Mouse (Mus musculus) ovary, adult 18-20 months (tissue): ENCODE data around the gene Olfr522.

Source experiments
- DNase-seq: peaks from one replicate; pipeline ENCODE4 v3.0.0; 2022; ENCODE audit warnings: low spot score, mixed read lengths

The Olfr522 gene

DNA sequence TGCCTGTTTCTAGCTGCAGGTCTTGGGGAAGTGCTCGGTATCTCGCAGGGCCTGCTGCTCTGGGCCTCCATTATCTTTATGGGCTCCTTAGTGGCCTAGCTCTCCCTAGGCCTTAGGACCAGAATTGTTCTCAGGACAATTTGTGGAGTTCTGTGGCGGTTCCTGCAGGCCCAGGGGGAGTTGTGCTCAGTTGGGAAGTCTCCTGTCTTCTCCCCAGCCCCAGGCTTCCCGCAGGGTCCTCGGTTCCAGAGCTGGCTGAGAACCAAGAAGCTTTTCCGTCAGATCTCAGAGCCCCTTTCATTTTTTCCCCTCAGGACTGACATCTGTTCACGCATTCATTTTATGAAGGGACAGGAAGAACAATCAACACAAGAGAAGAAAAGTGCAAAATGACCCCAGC lies at the start of gene Olfr522:
Gene Olfr522, minus strand, starts transcription at position 101 of the 400 bp plus-strand sequence.
- no peak for DNase-seq

DNA sequence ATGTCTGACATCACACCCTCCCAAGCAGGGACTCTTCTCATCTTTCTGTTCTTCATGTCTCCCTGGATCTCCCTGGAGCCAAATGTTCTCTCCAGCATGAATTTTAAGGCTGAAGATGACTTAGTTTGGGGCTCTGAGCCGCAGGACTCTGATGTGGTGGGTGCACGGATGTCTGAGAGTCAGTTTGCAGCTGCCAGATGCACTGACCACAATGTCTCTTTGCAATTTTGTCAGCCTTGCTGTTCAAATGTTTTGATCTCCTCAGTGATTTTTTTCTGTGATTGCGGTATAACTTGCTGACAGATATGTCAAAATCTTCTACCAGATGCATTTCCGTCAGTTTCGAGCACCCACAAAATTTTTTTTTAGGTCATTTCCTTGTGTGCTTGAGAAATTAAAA lies 49.3 kb upstream of the Olfr522 start:
- DNase-seq: no peak

DNA sequence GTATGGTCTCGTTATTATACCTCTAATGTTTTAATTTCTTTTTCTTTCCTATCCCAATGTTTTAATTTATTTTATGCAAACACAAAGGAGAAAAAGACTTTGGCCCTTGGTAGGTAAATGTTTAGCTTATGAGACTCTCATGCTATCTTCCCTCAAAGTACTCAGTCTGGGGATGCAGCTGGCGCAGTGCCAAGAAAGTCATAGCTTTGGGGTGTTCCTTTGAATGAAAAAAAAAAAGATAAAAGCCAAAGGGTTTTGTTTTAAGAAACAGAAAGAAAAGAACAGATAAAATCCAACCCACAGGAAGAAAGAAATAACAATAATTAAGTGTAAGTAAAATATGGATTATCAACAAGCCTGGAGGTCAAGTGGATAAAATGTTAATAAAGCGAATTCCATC lies 44.1 kb upstream of the Olfr522 start:
- no peak for DNase-seq

DNA sequence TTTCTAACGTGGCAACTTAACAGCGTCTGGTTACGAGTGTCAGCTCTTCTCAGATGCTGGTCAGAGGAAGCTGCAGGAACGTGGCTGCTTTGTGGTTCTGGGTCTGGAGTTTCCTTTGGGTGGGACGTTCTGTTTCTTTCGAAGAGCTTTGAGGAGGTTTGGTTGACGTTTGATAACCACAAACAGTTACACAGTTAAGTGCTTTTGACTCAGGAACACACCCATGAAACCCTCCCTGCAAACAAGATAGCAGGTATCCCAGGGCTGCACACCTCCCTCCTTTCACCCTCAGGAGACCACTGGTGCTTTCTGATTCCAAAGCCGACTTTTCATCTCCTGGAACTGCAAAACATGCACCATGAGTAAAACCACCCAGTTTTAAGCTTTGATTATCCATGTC lies 43.6 kb upstream of the Olfr522 start:
- no peak for DNase-seq

DNA sequence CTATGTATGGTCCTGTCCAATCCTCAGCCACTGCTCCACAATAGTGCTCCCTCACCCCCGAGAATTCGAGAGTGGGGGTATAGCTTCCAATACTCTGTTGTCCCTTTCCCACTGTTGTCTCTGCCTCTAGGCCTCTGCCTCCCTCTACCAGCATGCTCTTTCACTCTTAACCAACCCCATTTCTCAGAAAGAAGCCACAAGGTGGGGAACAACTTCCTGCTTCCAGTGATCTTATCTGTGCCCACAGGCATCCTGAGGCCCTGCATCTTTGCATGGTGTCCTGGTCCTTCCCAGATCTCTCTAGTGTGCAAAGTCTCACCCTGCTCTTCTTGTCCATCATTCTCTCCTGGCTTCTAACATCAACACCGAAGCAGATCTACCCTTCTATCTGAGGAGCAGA lies 42.3 kb upstream of the Olfr522 start:
- DNase-seq: no peak

DNA sequence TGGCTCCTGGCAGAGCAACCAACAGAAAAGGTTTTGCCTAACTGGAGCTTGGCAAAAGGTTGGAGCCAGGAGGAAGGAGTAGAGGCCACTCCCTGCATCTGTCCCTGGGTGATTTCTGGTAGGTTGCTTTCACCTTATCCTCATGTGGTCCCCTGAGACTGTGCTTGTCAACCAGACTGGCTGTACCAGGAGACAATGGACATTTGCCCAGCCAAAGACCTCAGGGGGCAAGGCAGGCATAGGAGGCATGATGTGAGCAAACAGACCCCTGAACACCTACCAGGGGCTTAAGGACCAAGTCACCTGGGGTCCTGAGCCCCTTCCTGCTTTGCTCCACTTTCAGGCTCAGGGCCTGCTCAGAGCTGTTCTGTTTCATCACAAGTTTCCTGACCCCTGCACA lies 41.3 kb upstream of the Olfr522 start, which contains the start of gene Olfr524:
Gene Olfr524, minus strand, starts transcription at position 101 of the 400 bp plus-strand sequence.
- no peak for DNase-seq

DNA sequence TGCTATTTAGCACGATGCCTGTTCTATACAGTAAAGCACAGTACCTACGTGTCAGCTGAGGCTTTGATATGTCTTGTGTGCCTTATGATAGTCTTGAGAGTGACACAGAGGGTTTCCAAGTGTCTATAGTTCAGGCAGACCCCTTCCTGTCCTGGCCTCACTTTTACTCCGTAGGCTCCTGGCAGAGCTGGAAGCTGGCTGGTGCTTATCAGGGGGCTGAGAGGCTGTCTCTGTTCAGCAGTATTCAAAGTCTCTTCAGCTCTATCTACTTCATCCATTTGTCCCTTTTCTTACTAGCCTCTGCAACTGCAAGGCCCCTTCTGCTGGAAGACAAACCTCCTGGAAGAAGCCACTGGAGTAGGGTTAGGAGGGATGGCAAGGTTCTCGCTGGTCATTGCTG lies 36.5 kb upstream of the Olfr522 start:
- no peak for DNase-seq

DNA sequence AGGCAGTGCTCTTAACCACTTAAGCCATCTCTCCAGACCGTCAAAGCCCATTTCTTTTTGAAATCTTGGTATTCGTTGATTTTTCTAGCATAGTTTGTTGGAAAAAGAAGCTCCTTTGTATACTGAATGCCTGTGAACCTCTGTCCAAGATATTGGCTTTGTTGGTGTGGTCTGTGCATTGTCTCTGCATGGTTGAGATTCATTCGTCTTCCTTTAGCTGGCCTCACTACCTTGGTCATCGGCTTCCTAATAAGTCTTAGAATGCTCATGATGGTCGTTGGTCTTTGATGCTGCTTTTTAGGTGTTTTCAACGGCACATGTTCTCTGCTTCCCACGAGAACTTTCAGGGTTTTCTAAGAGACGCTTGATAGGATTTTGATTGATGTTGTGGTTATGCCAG lies 31.4 kb upstream of the Olfr522 start:
- DNase-seq: no peak

DNA sequence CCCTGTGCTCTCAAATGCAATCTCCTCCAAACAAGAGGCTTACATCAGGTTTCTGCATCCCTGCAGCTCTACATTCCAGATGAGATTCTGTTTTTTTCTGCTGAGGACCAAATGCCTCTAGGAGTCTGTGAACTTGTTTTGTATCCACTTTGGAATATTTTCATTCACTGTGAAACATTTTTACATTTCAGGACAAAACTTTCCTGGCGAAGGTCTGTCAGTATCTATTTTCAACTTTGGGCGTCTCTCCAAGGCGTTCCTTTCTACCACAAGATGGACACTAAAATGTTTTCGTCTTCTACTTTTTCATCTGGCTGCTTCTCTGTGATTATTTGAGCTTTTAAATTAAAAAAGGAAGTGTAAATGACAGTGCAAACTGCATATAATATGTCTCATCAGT lies 29.5 kb upstream of the Olfr522 start:
- DNase-seq: no peak

DNA sequence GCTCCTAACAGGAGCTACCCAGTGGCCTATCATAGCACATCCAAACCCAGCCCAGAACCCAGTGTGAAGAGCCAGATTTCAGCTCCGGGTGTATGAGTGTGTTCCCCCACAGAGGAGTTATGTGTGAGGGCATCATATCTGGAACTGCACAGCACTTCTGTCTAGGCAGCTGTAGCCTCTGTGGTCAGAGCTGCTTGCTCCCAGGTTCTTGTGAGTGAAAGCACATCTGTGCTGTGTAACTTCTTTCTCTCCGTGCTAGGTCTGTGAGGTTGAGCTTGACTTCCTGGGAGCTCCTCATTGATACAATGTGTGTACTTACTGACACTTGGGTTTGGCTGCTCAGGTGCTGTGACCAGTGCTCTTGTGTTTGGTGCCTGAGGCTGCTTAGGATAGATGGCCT lies 28.3 kb upstream of the Olfr522 start:
- DNase-seq: no peak

DNA sequence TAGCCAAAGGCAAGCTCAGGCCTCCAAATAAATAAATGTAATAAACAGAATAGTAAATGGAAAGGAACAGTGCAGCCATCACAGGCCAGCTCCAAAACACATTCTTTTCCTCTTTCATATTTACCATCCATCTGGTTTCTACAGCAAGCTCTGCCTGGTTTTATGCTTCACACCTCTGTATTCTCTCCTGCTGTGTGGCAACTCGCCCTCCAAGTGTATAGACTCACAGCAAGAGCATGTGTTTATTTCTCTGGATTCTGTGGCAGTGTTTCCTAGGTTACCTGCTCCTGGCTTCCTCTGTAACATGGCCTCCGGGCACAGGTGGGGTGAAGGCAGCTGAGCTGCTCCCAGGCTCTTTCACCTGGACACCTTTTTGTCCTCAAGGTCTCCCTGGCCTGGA lies 27.9 kb upstream of the Olfr522 start:
- no peak for DNase-seq

DNA sequence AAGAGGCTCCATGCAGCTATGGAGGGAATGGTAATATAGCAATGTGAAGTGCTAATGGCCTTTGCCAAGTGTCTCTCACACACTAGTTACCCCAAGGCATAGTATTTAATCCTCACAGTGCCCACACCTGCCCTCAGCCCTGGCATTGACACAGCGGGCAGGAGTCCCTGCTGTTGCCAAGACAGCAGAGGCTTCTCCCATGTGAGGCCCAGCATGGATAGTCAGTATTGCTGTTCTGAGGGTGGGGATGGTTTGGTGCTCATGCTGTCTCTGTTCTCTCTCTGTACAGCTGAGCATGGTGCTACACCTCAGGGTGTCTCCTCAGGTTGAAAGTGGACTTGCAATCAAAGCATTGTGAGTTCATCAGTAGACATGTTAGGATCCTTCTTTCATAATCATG lies 25.9 kb upstream of the Olfr522 start:
- DNase-seq: no peak

DNA sequence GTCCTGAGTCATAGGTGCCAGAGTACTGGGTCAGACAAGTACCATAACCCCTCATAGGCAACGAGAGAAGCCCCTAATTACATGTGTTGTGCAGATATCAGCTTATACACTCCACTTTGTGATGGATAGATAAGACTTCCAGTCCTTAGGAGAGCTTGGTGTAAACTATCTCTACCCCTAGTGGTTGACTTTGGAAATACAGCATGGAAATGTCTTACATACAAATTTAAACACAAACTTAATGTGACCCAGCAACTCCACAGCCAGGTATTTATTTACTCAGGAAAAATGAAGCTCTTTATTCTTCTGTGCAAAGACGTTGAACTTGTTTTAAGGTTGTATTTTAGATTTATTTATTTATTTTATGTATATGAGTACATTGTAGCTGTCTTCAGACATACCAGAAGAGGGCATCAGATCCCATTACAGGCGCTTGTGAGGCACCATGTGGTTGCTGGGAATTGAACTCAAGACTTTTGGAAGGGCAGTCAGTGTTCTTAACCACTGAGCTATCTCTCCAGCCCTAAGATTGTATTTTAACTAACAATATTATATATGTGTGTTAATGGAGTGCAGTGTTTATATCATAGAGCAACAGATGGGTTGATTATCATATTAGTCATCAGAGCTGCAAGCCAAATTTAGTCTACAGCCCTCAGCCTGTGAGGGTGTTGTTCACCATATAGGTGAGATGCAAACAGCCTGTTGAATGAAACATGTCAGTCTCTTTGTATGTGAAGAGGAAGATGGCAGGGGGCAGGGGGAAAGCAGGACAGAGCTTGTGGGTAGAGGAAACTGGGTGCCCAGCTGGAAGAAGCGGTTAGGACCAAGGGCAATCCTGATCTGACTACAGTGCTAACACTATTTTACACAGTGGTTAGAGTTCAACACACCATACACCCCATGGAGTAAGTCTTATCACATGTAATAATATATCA lies 24.1 kb upstream of the Olfr522 start:
- no peak for DNase-seq

DNA sequence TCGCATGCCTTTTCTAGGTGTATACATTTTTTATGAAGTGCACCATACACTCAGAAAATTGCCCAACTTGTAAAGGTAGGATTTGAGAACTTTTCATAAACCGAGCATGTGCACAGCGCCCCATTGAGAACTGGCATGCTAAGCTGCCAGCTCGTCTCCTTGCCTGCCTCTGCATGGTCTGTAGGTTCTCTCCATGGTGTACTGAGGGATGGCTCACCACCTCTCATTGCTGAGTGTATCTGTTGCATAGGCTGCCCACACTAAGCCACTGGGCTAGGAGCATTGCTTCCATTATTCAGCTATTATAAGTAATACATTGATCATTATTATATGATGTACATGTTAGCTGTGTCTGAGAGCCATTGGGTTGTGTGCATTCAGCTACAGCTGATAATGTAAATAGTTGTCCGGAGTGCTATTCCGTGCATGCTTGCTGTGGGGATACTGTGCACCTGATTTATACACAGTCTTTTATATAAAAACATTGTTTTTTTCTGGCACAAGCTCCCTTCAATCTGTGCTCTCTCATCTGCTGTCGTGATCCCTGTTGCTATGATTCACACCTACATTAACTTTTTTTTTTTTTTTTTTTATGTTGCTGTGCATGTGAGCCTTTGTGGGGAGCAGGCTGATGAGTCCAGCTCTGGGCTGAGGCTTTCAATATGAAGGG lies 23.3 kb upstream of the Olfr522 start:
- no peak for DNase-seq

DNA sequence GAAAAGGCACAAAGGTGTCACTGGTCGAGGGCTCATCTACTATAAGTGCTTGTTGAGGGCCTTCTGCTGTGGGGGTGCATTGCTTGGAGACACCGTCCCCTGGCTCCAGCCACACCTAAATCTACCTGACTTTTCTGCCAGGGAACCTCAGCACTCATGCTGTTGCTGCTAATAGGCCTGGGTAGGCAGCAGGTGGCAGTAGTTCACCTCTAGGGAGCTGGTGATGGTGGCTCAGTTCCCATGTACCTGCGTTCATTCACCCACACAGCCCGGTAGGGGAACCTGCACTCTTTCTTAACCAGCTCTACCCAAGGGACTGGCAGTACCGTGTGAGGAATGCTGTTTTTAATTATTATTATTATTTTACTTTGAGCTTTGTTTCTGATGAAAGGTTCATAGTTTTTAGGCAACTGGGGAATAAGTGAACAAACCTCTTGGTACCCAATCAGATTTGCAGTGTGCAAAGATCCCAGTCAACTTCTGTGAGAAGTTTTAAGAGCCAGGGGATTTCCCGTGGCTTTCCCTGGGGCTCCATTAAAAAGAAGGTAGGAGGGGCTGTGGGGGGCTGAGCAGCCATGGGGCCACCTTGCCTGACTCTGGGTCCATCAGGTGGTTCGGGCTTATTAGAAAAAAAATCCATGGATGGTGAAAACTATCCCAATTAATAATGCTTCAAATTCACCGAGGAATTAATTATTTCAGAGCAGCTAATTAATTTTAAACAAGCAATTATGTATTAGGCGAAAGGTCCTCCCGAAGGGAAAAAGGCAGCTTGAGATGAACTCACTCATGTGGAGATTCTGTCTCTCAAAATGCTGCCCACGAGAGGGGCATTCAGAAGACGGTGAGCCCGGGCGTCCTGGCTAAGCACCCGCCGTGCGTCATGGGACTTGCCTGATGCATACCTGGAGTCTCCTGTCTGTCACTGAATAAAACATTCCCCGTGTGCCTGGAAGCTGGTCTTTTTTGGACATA lies 22.4 kb upstream of the Olfr522 start:
- no peak for DNase-seq

DNA sequence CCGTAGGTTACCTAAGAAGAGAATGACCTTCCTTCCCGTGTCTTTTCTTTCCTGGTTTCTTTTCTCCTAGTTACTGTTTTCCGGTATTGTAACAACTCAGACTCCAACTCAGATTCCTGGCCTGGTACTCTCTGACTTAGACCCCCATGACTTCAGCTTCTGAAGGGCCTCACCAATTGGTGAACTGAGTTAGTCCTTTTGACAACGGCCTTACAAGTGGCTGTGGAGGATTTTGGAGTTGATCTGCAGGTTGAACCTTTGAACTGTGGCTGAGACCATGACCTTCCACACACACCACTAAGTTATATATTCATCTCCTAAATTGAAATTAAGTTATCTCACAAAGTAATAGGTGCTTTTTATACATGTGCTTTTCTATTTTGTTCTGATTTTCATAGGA lies 19.6 kb upstream of the Olfr522 start:
- no peak for DNase-seq

DNA sequence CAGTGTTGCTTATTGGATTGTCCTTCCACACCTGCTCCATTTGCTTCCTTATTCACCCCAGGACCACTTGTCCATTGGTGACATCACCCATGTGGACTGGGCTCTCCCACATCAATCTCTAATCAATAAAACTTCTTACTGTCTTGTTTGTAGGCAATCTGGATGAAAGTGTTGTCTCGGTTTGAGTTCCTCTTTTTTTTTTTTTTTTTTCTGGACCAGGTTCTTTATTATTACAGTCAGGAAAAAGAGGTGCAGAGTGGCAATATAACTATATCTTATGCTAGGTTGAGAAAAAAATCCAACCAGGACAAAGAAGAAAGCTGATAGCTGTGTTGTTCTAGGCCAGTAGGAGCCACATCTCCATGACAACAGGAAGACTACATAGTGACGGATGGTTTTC lies 16.1 kb upstream of the Olfr522 start:
- no peak for DNase-seq

DNA sequence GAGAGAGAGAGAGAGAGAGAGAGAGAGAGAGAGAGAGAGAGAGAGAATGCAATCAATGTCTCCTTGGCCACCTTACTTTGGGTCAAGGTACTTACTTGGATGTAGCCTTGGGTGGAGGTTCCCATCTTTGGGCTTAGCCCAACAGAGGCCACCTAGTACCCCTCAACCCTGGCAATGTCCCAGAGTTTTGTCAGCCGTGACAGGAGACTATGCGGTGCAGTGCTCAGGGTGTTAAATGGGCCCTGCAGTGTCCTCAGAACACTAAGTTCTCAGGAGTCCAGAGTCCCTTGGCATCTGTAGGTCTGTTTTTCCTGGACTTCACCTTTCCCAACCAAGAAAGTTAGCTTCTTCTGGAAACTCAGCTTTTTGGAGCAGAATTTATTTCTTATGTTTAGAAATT lies 14.6 kb upstream of the Olfr522 start:
- no peak for DNase-seq

DNA sequence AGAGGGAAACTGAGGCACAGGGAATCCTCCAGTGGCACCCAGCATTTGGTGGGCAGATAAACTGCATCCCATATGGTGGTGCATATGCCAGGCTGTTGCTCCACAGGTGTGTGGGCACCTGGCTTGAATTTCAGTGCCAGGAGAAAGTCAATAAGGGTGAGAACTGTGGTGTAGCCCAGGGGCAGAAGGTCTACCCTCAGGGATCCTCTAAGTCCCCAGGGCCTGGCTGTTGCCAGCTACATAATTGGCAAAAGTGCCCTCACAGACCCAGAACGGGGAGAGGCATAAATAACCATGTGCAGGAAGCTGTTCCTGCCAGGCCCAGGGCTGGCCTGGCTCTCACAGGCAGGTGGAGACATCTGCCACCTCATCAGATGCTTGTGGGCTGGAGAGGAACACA lies 8.4 kb upstream of the Olfr522 start, which contains the start of gene Olfr523:
Gene Olfr523, plus strand, starts transcription at position 282 of the 400 bp plus-strand sequence.
- no peak for DNase-seq

DNA sequence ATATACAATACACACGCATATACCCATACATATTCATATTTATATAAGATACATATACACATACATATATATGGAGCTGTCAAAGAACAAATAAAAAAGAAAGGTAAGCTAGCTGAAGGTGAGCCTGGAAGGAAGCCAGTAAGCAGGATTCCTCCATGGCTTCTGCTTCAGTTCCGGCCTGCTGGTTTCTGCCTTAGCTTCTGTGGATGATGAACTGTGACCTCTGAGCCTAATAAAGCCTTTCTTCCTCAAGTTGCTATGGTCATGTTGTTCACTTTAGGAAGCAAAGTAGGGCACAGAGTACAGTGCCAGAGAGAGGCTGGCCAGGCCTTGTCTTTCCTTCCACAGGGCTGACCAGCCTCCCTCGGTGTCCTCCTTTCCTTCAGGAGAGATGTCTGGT lies 6.3 kb upstream of the Olfr522 start:
- no peak for DNase-seq

DNA sequence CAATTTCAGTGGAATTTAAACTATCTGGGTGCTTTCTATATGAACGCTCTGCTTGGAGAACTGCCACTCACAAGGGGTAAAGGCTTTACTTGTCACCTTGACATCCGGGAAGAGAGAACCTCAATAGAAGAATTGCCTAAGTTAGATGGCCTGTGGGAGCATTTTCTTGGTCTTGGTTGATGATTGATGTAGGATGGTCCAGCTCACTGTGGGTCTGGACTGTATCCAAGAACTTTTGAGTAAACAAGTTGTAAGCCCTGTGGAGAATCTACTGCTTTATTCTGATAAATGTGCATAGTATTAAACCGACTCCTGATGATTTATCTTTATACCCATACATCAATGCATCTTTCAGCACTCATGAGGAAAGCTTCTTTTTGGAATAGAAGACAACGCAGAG lies 4.8 kb upstream of the Olfr522 start:
- no peak for DNase-seq

DNA sequence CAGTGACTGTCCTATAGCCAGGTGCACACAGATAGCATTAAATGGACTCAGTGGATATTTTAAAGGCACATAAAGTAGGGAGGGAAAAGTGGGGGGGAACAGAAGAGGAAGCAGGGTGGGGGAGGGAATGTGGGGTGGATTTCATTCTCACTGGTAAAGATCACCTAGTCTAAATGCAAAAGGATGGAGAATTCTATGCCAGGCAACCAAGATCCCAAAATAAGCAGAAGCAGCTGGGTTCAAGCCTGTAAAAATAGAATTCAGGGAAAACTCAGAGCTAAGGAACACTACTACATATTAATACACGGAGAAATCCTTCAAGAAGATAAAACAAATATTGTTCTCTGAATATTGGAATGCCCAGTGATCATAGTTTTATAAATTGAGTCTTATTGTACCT lies 3.4 kb upstream of the Olfr522 start:
- DNase-seq: no peak
